Mouse (Mus musculus) adrenal gland, postnatal 4 days (tissue): ENCODE data around the gene Sorcs2. TPM values are rescaled to one million over a fixed set of nuclear protein-coding genes. Genes with fewer than 3 reads are reported as not detected.
A peak's percentile ranks its signal among the peaks of the same experiment; 100 is the strongest.

Source experiments
- DNase-seq, 2 experiments: peaks; one replicate each; pipeline ENCODE4 v3.0.0; 2021 to 2022; ENCODE audit warnings: low spot score in 2 of 2, mixed read lengths in 2 of 2
- total RNA-seq, 2 experiments: library from RNA; stranded (reverse); gene quantifications; 2 replicates each; pipeline ENCODE4 v1.2.3; 2021

Gene Sorcs2
- total RNA-seq, 2 experiments from 2014 or later, result 33.0 to 35.5 TPM

- no peak for DNase-seq
These were observed 84.4 kb downstream of the Sorcs2 start for GRCm38 (mm10) chr5:36313353-36314079.

DNA sequence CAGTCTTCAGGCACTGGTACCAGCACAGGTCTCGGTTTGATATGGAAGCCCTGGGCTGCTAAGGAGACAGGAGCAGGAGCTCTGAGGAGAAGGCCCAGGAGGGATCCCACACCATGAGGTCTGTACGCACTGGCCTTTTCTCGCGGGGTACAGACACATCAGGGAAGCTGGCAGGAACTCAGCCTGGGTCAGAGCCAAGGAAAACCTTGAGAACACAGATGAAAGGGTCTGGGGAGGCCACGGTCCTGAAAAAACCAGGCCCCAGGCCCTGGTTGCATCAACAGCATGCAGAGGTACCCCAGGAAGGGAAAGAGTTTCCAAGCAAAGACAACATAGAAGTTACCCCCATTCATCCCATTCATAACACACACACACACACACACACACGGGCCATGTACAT, 85.0 kb downstream of the Sorcs2 start:
- DNase-seq, result no peak

- DNase-seq, result no peak
These were observed 93.5 kb downstream of the Sorcs2 start for GRCm38 (mm10) chr5:36304299-36304980.

DNA sequence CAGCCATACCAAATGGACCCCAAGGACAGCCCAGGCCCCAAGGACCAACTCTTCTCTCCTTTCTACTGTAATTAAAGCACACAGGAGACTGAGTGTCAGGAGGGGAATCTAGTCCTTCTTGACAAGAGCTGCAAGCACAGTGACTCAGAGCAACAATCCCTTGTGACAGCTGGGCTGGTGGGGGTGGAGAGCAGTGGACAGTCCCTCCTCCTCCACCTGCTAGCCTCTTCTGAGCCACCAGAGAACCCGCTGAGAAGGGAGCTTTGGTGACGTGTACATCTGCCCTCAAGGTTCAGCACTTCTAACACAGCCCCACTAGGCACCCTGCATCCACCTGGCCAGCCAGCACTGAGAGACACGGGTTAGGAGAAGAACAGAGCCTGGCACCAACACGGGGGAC, 96.8 kb downstream of the Sorcs2 start:
- DNase-seq, result no peak

GRCm38 (mm10) chr5:36298049-36298448, 99.9 kb downstream of the Sorcs2 start:
- DNase-seq, result no peak

GRCm38 (mm10) chr5:36297246-36297645, 100.7 kb downstream of the Sorcs2 start:
- no peak for DNase-seq

- no peak for DNase-seq
These were observed 104.6 kb downstream of the Sorcs2 start for GRCm38 (mm10) chr5:36293109-36293900.

DNA sequence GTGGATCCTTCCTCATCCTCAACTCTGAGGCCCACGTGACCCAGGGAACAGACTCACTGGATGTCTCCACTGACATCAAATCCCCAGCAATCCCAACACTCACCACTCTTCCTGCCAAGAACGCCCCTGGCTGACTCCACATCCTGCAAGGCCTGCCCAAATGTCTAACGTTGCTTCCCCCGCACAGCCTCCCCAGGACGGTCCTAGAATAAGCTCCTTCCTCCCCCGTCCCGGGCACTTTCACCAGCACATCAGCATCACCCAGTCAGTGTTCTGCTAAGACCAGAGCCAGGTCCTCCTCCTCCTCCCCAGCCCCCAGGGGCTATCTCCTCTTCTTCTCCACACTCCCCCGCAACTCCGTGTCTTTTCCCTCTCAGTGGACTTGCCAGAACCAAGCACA, 105.6 kb downstream of the Sorcs2 start:
- no peak for DNase-seq

- DNase-seq, result peak in 1 of 2 experiments; percentile 33
These were observed 106.7 kb downstream of the Sorcs2 start for GRCm38 (mm10) chr5:36291191-36291590.

DNA sequence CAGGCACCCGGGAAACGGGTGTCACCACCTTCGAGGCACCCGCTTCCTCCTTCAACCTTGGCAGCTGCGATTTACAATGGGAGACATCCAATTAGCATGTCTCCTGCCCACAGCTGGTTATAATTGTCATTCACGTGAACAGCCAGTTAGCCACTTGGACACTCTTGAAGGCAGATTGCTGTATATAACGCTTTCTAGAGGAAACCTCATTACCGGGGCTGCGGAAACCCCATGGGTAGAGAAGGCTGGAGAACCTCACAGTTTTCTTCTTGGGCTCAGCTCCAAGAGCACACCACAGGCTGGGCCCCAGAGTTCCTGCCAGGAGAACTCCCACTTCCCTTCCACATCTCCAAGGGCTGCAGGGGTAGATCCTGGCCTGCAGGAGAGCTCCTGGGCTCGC, 112.5 kb downstream of the Sorcs2 start:
- DNase-seq, result no peak

DNA sequence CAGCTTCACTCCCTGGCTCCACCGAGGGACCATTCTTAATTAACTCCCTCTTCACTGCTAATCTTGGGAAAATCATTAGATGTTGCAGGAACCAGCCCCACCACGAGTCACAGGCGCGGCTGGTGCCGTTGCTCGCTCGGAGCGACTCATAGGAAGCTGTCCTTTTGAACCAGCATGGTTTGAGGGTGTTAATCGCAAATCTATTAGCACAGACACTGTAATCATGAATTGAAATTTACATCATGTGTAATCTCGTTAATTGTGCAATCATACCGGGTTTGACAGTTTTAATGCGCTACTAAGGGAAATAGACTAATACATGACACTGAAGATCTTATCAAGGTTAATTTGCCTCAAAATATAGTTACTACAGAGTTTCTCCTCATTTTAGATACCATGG, 118.0 kb downstream of the Sorcs2 start:
- no peak for DNase-seq

GRCm38 (mm10) chr5:36274684-36275394, 123.1 kb downstream of the Sorcs2 start:
- DNase-seq, result no peak

DNA sequence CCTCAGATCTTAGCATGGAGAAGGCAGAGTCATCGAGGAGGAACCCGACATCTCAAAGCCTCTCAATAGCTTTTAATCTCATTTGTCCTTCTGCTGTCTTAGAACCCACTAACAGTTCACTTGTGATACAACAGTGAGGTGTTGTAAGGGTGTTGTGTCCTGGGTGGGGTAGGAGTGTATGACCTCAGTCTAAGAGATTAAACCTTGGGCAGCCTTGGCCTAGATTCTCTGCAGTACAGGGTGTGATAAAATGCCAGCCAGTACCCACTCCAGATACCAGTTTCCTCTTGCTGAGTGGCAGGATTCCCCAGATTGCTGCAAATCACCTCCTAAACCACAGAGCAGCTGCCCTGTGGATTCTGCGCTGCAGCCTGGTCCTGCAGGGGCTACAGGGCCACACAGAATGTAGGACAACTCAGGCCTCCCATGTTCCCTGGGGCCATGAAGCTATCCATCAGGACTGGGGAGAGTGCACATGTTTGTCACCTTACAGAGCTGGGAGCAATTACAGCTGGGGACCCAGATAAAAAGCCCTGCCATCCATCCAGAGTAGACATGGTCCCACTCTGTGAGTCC, 130.7 kb downstream of the Sorcs2 start:
- no peak for DNase-seq

GRCm38 (mm10) chr5:36260862-36261261, 137.1 kb downstream of the Sorcs2 start:
- no peak for DNase-seq

- DNase-seq, result no peak
These were observed 138.2 kb downstream of the Sorcs2 start for GRCm38 (mm10) chr5:36259691-36260124.

DNA sequence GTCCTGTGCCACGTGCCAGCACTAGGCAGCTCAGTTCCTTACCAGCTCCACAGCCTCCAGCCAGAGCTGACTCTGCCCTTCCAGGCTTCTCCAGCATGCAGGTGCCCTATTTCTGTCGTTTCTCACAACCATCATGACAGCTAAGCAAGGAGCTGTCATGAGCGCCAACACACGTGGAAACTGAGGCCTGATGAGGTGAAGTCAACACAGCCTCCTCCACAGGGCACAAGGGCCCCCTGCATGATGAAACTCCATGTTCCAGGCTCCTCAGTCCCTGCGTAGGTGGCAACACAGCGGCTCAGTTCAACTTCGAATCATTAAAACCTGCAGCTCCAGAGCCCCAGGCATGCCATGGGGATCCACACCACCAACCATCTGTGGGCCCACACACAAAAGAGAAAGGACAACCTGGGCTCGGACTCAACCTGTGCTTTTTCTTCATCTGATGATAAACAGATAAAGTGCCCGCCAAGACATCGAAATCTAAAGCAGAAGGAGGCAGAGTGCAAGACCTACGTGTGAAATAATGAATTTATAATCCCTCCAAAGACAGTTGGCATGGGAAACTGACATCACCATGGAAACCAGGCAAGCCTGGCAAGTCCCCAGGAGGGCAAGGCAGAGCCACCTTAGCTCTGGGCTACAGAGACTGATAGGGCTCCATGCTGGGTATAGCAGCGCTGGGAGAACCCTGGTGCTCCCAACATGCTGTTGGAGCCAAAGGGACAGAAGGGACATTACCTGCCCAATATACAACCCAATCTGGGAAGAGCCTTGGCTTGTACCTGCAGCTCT, 139.4 kb downstream of the Sorcs2 start:
- DNase-seq, result no peak

DNA sequence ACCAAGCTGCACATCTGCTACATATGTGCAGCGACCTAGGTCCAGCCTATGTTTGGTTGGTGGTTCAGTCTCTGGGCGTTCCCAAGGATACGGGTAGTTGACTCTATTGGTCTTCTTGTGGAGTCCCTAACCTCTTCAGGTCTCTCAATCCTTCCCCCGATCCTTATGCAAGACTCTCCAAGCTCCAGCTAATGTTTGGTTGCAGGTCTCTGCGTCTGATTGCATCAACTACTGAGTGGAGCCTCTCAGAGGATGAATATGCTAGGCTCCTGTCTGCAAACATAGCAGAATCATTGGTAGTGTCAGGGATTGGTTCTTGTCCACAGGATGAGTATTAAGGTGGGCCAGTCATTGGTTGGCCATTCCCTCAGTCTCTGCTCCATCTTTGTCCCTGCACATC, 140.9 kb downstream of the Sorcs2 start:
- no peak for DNase-seq

- no peak for DNase-seq
These were observed 143.1 kb downstream of the Sorcs2 start for GRCm38 (mm10) chr5:36254642-36255516.
